ENCODE assay signal across 12 mouse cellular contexts in genomic region chr2:167691871-167692661, GRCm38 (mm10). TPM values are rescaled to one million over a fixed set of nuclear protein-coding genes. Genes with fewer than 3 reads are reported as not detected.
DNase-seq lines count a peak whose midpoint lies in the region; ATAC-seq and TF ChIP-seq lines count a peak whose summit lies in the region.
"Had no signal": no experiment of that assay in that cellular context is flagged by ENCODE, and none has a peak within 500 bp of the region (broad histone marks: within the 10 kb centered on the region; RNA-seq: fewer than 3 reads in every experiment).

No protein-coding gene starts in this region.

- H3K27ac ChIP-seq in kidney, adult 2 months (ENCODE audit: insufficient read depth, low read depth, low read length): no peak overlapping the region
- H3K27ac ChIP-seq: hindbrain, embryonic 10.5 days; liver, embryonic 14.5 days had no signal

- ATAC-seq in monocyte, adult 5-6 weeks (replicated peaks; ENCODE audit: insufficient number of reproducible peaks, low FRiP score, low TSS enrichment, poor library complexity, severe bottlenecking): no peak

- DNase-seq in adrenal gland, postnatal 14 days: peak; percentile 38
- no peak for DNase-seq in adrenal gland, adult 18-20 months (ENCODE audit: low spot score in 2 of 2)
- DNase-seq in kidney, adult 2 months: peak; percentile 32
- no peak for DNase-seq in kidney, postnatal 36 days
- peak; percentile 28 for DNase-seq in right cerebral cortex, postnatal 25 days
- no peak for DNase-seq in right cerebral cortex, postnatal 4 days
- no peak for DNase-seq in testis, postnatal 10 days (ENCODE audit: low spot score)
- DNase-seq: cerebellum, adult 11 months; kidney, postnatal 4 days had no signal

- TF ChIP-seq CTCF in kidney, adult 2 months (conservative IDR thresholded peaks at IDR 0.05; ENCODE audit: insufficient read depth, insufficient read length, low read depth, low read length): no peak

- 75% methylated on average over 14 of the region's 14 CpGs for WGBS in kidney, adult 2 months

- no peaks in the 10 kb centered on the region for H3K36me3 ChIP-seq in kidney, adult 2 months (ENCODE audit: control insufficient read depth, insufficient read depth, low read length)
- H3K36me3 ChIP-seq: hindbrain, embryonic 10.5 days had no signal

- H3K4me3 ChIP-seq in kidney, adult 2 months (ENCODE audit: insufficient read depth, low read depth, low read length): peak overlapping the region; percentile 53; the same call in 1 of the 2 replicates
- H3K4me3 ChIP-seq: hindbrain, embryonic 10.5 days had no signal

- TF ChIP-seq POLR2A in kidney, adult 2 months (IDR thresholded peaks at IDR 0.05; ENCODE audit: low read depth, low read length): no peak

- H3K4me1 ChIP-seq in kidney, adult 2 months (ENCODE audit: control insufficient read depth, insufficient read depth, low read length): peaks cover 9% of the 10 kb centered on the region; the same call in 1 of the 2 replicates

- H3K27me3 ChIP-seq in kidney, adult 2 months (replicated peaks; ENCODE audit: control insufficient read depth, insufficient read depth, low read length): no peaks in the 10 kb centered on the region

RNA-seq across cellular contexts. Expression of gene Tmem189, which starts 2.4 kb away (rescaled TPM):
- total RNA-seq in adrenal gland, postnatal 14 days (2021): 30.7 and 37.5 TPM in 2 replicates
- total RNA-seq in adrenal gland, adult 18-20 months (2021): 10 to 100 TPM; 21.4 to 26.6 TPM
- 288 and 414 TPM in 2 replicates for polyA plus RNA-seq in kidney, adult 2 months (2012; rRNA removed)
- total RNA-seq in monocyte, adult 5-6 weeks (2017): 55.2 to 64.6 TPM (median 57.9 TPM) in 3 replicates

RNA-seq across cellular contexts. Expression of gene Cebpb, which starts 3.4 kb away (rescaled TPM):
- 358 and 403 TPM in 2 replicates for total RNA-seq in adrenal gland, postnatal 14 days (2021)
- total RNA-seq in adrenal gland, adult 18-20 months (2021): 100 to 1,000 TPM; 433 to 502 TPM
- 45.3 and 70.3 TPM in 2 replicates for polyA plus RNA-seq in kidney, adult 2 months (2012; rRNA removed)
- total RNA-seq in monocyte, adult 5-6 weeks (2017): 255 to 567 TPM (median 357 TPM) in 3 replicates

RNA-seq across cellular contexts. Expression of gene Gm20431, which starts 30.8 kb away (rescaled TPM):
- total RNA-seq in adrenal gland, postnatal 14 days (2021): 19.2 and 23.8 TPM in 2 replicates
- total RNA-seq in adrenal gland, adult 18-20 months (2021): 10 to 100 TPM; 11.6 to 15.2 TPM
- 30.7 and 31.8 TPM in 2 replicates for polyA plus RNA-seq in kidney, adult 2 months (2012; rRNA removed)
- not detected in 3 replicates for total RNA-seq in monocyte, adult 5-6 weeks (2017)

Comparison
In these comparisons a context has a peak if more than half of its experiments do, and no peak if none do; other contexts are left out.
1. DNase-seq: peak in adrenal gland, postnatal 14 days (single experiment), kidney, adult 2 months (single experiment) and right cerebral cortex, postnatal 25 days (single experiment); none in adrenal gland, adult 18-20 months (0 of 2), kidney, postnatal 36 days (0 of 2), right cerebral cortex, postnatal 4 days (single experiment) and testis, postnatal 10 days (single experiment).
2. RNA of gene Gm20431, which starts 30.8 kb away (total RNA-seq): 19.2 to 23.8 TPM in adrenal gland, postnatal 14 days and 11.6 to 15.2 TPM in adrenal gland, adult 18-20 months; not detected in monocyte, adult 5-6 weeks; every median in the first group is over 10 times any median in the second.